Mouse (Mus musculus): ENCODE measurements around the gene Thra.

Thra gene

GRCm38 (mm10) chr11:98781851-98782512, 41.5 kb downstream of the Thra start:
- no peak for DNase-seq (ENCODE audit: low spot score)

- DNase-seq (ENCODE audit: low spot score), result no peak
These were observed 42.3 kb downstream of the Thra start for GRCm38 (mm10) chr11:98782651-98783235.

GRCm38 (mm10) chr11:98783236-98783696, 42.8 kb downstream of the Thra start:
- DNase-seq (ENCODE audit: low spot score), result peak; percentile 48

GRCm38 (mm10) chr11:98784139-98784538, 43.7 kb downstream of the Thra start:
- DNase-seq (ENCODE audit: low spot score), result no peak

- DNase-seq (ENCODE audit: low spot score), result no peak
These were observed 44.8 kb downstream of the Thra start for GRCm38 (mm10) chr11:98785214-98785613.

GRCm38 (mm10) chr11:98785772-98786281, 45.4 kb downstream of the Thra start:
- no peak for DNase-seq (ENCODE audit: low spot score)

GRCm38 (mm10) chr11:98786359-98787214, 46.1 kb downstream of the Thra start:
- peak; percentile 83 for DNase-seq (ENCODE audit: low spot score)

- no peak for DNase-seq (ENCODE audit: low spot score)
These were observed 46.8 kb downstream of the Thra start for GRCm38 (mm10) chr11:98787229-98787628.

- DNase-seq (ENCODE audit: low spot score), result no peak
These were observed 47.3 kb downstream of the Thra start for GRCm38 (mm10) chr11:98787691-98788090.

GRCm38 (mm10) chr11:98788139-98788538, 47.7 kb downstream of the Thra start:
- DNase-seq (ENCODE audit: low spot score), result no peak

GRCm38 (mm10) chr11:98788550-98789218, 48.2 kb downstream of the Thra start:
- DNase-seq (ENCODE audit: low spot score), result peak; percentile 71

GRCm38 (mm10) chr11:98789219-98789807, 48.9 kb downstream of the Thra start:
- DNase-seq (ENCODE audit: low spot score), result no peak

GRCm38 (mm10) chr11:98789824-98790223, 49.4 kb downstream of the Thra start:
- DNase-seq (ENCODE audit: low spot score), result no peak

- no peak for DNase-seq (ENCODE audit: low spot score)
These were observed 50.3 kb downstream of the Thra start for GRCm38 (mm10) chr11:98790631-98791205.

- no peak for DNase-seq (ENCODE audit: low spot score)
These were observed 51.0 kb downstream of the Thra start for GRCm38 (mm10) chr11:98791448-98791847.

- no peak for DNase-seq (ENCODE audit: low spot score)
These were observed 51.6 kb downstream of the Thra start for GRCm38 (mm10) chr11:98792081-98792480.

GRCm38 (mm10) chr11:98794469-98795014, 54.1 kb downstream of the Thra start:
- DNase-seq (ENCODE audit: low spot score), result peak; percentile 64

GRCm38 (mm10) chr11:98795015-98795713, 54.7 kb downstream of the Thra start, which contains the start of gene Msl1:
Gene Msl1 (plus strand): TSS chr11:98795516.
- peak; percentile 82 for DNase-seq (ENCODE audit: low spot score)

GRCm38 (mm10) chr11:98795714-98796514, 55.5 kb downstream of the Thra start:
- DNase-seq (ENCODE audit: low spot score), result peak; percentile 50
